Mouse (Mus musculus): ENCODE measurements around the gene H2al1c. TPM values are rescaled to one million over a fixed set of nuclear protein-coding genes. Genes with fewer than 3 reads are reported as not detected.
"Not testable (repeated sequence)": the region's sequence is repeated elsewhere in the genome, so short reads cannot be mapped to it uniquely, and the experiment has no call there.

H2al1c gene
- not detected in 2 replicates for total RNA-seq (2021)
- long read RNA-seq: 0 reads

DNA sequence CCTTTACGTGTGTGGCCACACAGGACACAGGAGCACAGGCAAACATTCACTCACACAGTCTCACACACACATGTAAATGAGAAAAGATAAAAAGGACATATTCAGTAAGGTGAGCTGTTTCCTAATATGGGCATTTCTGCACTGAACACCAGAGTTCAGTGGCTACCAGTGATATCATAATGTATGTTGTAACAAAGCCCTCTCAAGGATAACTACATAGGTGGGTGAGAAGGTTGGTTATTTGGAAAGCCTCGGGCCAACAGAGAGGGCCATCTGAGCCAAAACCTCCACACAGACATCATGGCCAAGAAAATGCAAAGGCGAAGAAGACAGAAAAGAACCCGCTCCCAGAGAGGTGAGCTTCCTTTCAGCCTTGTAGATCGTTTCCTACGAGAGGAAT lies at the start of gene H2al1c:
Gene H2al1c, plus strand, starts transcription at position 301 of the 400 bp plus-strand sequence.
- not testable (repeated sequence) for DNase-seq

DNA sequence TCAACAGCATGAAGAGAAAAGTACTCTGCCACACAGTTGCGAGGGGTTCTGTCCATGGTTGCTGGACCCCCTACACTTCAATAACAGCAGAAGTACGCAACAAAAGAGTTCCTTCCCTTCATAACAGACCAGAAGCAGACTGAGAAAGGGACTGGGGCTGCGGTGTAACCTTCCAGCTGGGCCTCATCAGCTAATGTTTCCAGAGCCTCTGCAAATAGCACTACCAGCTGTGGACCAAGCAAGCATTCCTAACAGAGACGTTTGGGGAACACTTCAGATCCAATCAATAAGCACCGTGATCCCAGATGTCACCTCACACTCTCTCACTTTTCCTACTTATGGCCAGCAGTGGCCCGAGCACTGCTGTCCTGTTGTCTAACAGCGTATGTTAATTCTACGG lies 40.5 kb upstream of the H2al1c start:
- no peak for DNase-seq

DNA sequence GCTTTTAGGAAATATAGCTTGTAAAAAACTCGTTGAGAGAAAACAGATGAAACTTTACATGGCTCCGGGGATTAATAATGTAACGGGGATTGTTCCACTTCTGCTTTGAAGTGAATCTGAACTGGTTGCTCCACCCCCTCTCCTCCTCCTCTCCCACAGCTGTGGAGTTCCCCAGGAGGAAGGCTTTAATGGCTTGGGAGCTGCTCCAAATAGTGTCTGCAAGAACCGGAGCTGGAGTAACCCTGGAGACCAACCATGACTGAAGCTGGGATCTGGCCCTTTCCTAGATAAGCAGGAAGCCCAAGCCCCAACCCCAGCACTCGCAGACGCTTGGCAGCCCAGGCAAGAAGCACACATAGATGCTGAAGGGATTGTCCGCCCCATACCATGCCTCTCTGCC lies 37.7 kb upstream of the H2al1c start:
- no peak for DNase-seq

DNA sequence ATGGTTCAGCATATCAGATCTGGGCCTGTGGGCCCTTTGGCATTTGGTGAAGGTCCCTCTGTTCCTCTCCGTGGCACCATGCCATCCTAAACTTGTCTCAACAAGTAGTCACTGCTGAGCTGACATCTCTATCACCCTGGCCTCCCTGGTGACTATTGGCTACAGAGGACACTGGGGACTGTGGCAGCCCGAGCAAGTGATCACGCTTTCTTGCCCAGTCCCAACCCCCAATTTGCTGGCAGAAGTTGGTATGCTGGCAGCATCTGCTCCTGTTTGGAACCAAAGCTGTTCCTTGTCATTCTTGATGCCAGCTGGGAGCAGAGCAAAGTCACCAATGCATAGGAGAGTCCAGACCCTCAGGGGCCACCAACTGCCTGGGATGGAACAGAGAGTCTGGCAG lies 36.4 kb upstream of the H2al1c start:
- peak; percentile 6 for DNase-seq

DNA sequence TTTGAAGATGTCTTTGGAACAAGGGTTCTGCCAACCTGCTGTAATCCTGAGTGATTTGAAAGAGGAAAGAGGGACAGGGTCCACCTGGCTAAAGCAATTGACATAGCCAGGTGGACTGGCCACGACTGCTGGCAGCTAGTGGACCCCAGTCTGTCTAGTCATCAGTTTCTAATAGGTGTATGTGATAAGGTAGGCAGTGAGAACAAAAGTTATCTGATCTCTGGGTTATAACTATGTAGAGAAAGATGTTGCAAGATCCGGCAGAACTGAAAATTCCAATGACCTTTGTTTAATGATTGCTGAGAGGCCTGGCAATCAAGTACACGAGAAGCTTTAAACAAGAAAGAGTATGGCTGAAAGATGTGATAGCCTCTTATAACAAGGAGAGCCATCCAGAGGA lies 32.3 kb upstream of the H2al1c start:
- DNase-seq: no peak

DNA sequence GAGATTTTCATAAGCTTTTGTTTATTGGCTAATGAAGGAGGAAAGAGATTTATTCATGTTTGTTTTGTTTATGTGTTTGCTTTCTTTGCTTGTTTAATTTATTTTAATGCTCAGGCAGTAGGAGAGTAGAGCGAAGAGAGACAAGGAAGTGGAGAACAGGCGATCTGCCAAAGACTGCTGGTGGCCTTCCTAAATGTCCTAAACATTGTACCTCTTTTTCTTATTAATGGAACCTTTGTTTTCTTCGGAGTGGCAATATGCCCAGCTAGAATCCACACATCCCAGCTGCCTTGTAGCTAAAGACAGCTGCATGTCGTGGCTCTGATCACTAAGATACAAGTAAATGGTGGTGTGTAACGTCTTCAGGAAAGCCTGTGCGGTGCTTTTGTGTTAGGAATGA lies 28.4 kb upstream of the H2al1c start:
- DNase-seq: no peak

DNA sequence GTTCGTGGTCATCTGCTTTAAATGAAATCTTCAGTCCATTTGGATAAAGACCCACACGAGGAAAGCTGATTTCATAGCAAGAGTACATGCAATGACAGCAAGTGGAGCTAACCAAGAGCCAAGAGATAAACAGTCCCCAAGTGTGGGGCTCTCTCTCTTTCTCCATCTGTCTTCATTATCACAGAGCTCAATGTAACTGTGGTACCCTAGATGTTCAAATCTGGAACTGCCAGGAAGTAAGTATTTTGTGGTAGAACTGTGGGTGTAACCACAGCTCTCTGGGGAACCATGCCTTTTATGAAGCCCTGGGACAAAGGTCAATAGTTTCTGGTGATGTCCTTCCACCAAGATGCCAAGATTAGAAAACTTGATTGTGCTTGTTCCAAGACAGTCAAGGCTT lies 24.7 kb upstream of the H2al1c start:
- no peak for DNase-seq

DNA sequence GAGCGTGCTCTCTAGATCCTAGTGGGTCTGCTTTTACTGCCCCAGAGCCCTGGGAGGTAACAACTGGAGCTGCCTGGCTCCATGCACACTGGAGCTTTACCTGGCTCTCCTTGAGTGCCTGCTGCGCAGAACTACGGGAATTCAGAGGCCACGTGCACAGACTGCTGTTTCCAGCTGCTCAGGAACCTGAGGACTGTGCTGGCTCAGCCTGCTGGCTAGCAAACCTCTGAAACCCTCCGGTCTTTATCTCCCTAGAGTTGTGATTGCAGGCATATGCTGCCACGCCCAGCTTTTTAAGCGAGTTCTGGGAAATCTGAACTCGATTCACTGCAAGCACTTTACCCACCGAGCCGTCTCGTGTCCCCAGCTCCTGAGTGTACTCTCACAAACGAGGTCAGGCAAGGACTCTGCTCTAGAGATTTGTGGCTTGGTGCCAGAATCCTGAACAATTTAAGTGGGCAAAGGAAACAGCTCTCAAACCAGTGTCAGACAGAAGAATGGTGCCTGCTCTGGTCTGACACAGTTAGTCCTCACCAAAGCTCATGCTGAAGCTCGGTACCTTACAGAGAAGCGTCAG lies 17.1 kb upstream of the H2al1c start:
- no peak for DNase-seq

DNA sequence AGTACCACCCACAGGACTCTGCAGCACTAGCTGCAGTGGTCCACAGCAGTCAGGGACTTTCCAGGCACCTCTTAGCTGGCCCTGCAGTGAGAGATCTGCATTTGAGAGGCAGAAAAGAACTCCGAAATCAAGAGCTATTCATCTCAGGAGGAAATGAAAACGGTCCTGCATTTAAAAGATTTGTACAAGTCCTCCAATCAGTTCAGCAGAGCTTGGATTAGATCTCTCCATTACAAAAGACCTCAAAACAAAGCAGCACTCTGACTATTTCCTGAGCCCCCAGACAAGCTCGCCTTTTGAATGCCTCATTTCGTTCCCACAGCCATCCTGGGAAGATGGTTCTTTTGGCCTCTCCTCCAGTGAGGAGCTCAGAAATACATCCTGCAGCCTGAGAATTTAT lies 16.2 kb upstream of the H2al1c start:
- DNase-seq: no peak

DNA sequence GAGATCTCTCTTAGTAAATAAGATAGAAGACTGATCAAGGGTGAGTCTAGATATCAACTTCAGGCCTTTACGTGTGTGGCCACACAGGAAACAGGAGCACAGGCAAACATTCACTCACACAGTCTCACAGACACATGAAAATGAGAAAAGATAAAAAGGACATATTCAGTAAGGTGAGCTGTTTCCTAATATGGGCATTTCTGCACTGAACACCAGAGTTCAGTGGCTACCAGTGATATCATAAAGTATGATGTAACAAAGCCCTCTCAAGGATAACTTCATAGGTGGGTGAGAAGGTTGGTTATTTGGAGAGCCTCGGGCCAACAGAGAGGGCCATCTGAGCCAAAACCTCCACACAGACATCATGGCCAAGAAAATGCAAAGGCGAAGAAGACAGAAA lies 6.5 kb upstream of the H2al1c start, which contains the start of gene H2al1a:
Gene H2al1a, plus strand, starts transcription at position 301 of the 400 bp plus-strand sequence.
- DNase-seq: not testable (repeated sequence)

DNA sequence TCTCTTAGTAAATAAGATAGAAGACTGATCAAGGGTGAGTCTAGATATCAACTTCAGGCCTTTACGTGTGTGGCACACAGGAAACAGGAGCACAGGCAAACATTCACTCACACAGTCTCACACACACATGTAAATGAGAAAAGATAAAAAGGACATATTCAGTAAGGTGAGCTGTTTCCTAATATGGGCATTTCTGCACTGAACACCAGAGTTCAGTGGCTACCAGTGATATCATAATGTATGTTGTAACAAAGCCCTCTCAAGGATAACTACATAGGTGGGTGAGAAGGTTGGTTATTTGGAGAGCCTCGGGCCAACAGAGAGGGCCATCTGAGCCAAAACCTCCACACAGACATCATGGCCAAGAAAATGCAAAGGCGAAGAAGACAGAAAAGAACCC lies 3.3 kb upstream of the H2al1c start, which contains the start of gene H2al1b:
Gene H2al1b, plus strand, starts transcription at position 301 of the 400 bp plus-strand sequence.
- not testable (repeated sequence) for DNase-seq

DNA sequence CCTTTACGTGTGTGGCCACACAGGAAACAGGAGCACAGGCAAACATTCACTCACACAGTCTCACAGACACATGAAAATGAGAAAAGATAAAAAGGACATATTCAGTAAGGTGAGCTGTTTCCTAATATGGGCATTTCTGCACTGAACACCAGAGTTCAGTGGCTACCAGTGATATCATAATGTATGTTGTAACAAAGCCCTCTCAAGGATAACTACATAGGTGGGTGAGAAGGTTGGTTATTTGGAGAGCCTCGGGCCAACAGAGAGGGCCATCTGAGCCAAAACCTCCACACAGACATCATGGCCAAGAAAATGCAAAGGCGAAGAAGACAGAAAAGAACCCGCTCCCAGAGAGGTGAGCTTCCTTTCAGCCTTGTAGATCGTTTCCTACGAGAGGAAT lies 3.1 kb downstream of the H2al1c start, which contains the start of gene H2al1d:
Gene H2al1d, plus strand, starts transcription at position 301 of the 400 bp plus-strand sequence.
- not testable (repeated sequence) for DNase-seq

DNA sequence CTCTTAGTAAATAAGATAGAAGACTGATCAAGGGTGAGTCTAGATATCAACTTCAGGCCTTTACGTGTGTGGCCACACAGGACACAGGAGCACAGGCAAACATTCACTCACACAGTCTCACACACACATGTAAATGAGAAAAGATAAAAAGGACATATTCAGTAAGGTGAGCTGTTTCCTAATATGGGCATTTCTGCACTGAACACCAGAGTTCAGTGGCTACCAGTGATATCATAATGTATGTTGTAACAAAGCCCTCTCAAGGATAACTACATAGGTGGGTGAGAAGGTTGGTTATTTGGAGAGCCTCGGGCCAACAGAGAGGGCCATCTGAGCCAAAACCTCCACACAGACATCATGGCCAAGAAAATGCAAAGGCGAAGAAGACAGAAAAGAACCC lies 6.2 kb downstream of the H2al1c start, which contains the start of gene H2al1e:
Gene H2al1e, plus strand, starts transcription at position 301 of the 400 bp plus-strand sequence.
- DNase-seq: not testable (repeated sequence)

DNA sequence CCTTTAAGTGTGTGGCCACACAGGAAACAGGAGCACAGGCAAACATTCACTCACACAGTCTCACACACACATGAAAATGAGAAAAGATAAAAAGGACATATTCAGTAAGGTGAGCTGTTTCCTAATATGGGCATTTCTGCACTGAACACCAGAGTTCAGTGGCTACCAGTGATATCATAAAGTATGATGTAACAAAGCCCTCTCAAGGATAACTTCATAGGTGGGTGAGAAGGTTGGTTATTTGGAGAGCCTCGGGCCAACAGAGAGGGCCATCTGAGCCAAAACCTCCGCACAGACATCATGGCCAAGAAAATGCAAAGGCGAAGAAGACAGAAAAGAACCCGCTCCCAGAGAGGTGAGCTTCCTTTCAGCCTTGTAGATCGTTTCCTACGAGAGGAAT lies 9.4 kb downstream of the H2al1c start, which contains the start of gene H2al1f:
Gene H2al1f, plus strand, starts transcription at position 301 of the 400 bp plus-strand sequence.
- not testable (repeated sequence) for DNase-seq

DNA sequence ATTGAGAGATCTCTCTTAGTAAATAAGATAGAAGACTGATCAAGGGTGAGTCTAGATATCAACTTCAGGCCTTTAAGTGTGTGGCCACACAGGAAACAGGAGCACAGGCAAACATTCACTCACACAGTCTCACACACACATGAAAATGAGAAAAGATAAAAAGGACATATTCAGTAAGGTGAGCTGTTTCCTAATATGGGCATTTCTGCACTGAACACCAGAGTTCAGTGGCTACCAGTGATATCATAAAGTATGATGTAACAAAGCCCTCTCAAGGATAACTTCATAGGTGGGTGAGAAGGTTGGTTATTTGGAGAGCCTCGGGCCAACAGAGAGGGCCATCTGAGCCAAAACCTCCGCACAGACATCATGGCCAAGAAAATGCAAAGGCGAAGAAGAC lies 12.5 kb downstream of the H2al1c start, which contains the start of gene H2al1g:
Gene H2al1g, plus strand, starts transcription at position 301 of the 400 bp plus-strand sequence.
- not testable (repeated sequence) for DNase-seq

DNA sequence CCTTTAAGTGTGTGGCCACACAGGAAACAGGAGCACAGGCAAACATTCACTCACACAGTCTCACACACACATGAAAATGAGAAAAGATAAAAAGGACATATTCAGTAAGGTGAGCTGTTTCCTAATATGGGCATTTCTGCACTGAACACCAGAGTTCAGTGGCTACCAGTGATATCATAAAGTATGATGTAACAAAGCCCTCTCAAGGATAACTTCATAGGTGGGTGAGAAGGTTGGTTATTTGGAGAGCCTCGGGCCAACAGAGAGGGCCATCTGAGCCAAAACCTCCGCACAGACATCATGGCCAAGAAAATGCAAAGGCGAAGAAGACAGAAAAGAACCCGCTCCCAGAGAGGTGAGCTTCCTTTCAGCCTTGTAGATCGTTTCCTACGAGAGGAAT lies 15.7 kb downstream of the H2al1c start, which contains the start of gene H2al1h:
Gene H2al1h, plus strand, starts transcription at position 301 of the 400 bp plus-strand sequence.
- DNase-seq: not testable (repeated sequence)

DNA sequence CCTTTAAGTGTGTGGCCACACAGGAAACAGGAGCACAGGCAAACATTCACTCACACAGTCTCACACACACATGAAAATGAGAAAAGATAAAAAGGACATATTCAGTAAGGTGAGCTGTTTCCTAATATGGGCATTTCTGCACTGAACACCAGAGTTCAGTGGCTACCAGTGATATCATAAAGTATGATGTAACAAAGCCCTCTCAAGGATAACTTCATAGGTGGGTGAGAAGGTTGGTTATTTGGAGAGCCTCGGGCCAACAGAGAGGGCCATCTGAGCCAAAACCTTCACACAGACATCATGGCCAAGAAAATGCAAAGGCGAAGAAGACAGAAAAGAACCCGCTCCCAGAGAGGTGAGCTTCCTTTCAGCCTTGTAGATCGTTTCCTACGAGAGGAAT lies 18.9 kb downstream of the H2al1c start, which contains the start of gene H2al1i:
Gene H2al1i, plus strand, starts transcription at position 301 of the 400 bp plus-strand sequence.
- DNase-seq: not testable (repeated sequence)

DNA sequence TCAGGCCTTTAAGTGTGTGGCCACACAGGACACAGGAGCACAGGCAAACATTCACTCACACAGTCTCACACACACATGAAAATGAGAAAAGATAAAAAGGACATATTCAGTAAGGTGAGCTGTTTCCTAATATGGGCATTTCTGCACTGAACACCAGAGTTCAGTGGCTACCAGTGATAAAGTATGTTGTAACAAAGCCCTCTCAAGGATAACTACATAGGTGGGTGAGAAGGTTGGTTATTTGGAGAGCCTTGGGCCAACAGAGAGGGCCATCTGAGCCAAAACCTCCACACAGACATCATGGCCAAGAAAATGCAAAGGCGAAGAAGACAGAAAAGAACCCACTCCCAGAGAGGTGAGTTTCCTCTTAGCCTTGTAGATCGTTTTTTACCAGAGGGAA lies 22.1 kb downstream of the H2al1c start, which contains the start of gene H2al1j:
Gene H2al1j, plus strand, starts transcription at position 301 of the 400 bp plus-strand sequence.
- DNase-seq: not testable (repeated sequence)

DNA sequence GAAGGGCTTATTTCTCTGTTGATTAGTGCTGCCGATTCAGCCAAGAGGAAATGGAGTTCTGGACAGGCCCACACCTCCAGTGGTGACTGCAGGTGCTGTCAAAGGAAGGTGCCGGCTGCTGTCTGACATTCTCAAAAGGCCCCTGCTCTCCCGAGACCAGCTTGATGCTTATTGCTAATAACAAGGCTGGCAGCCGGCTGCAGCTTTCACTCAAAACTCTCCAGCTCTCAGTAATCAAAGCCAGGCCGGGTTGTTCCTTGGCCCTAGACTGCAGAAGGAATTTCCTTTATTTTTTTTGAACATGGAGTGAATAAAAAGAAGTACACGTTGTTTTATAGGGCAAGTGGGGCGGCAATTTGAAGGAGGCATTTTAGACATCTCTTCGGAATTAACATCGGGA lies 40.3 kb downstream of the H2al1c start:
- no peak for DNase-seq

DNA sequence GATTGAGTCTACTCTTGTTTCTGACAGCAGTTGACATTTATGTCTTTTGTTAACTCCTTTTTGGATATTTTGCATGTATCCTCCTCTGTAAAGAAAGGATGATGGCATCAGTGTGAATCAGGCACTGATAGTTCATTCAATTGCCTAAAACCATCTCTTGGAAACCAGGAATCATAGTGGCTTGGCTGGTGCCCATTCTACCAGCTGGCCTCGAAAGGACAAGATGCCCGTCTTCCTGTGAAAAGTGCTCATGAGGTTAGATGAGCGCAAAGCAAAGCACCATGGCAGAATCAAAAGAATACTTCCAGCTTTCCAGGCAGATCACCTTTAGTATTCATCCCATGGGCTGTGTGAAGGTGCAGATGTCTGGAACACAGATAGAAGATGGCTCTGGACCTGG lies 41.3 kb downstream of the H2al1c start:
- DNase-seq: no peak

Data from adrenal gland, postnatal 25 days (tissue).